Mouse (Mus musculus): ENCODE results near the gene Abcc5.
A peak's percentile ranks its signal among the peaks of the same experiment; 100 is the strongest.
"Not testable (repeated sequence)": the region's sequence is repeated elsewhere in the genome, so short reads cannot be mapped to it uniquely, and the experiment has no call there.

The Abcc5 gene

DNA sequence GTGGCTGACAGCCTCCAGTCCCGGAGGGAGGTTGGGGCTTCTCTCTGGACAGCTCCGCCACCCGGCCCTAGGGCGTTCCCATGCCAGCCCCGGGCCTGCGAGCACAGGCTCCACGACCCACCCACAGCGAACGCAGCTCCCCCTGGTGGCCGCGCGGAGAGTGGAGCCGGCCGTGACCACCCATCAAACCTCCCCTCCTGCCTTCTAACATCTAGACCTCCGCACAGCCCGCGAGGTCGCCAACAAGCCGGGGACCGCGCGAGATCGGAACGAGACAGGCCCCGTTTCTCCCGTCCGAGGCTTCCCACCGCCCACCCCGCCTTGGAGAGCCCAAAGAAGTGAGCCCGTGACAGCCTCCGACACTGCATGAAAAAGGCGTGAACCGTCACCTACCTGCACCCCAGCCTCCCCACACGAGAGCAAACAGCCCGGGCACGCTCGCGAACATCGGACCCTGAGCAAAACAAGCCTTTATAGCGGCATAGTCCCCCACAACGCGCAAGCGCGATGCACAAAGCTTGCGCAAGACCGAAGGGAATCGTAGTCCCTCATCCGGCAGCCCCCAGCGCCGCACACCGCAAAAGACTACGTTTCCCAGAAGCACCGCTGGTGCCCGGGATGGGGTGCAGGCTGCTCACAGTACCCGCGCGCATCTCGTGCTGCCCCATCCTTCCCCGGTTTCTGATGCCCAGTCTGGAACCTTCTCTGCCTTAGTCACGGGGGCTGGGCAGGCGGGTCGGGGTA, at the start of gene Abcc5:
TSS of gene Abcc5 (minus strand) at position 540 of the 744 bp plus-strand sequence.
- peak; percentile 95 for DNase-seq

DNA sequence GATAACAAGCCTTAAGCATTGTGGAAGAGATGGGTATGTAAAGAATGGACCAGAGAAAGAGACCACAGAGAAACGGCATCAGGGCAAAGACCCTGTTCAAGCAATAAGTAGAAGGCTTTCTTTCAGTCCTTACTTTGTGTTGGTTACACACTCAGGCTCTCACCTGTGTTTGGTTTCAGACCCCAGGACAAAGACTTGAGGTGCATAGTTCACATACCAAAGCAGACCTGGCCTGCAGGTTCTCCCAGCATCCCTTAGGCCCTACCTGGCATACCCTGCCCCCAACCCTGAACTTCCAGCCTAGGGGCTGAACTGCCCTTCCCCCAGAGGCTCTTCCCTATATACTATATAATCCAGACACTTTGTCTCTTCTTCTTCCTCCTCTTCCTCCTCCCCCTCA, 49.1 kb upstream of the Abcc5 start:
- no peak for DNase-seq

DNA sequence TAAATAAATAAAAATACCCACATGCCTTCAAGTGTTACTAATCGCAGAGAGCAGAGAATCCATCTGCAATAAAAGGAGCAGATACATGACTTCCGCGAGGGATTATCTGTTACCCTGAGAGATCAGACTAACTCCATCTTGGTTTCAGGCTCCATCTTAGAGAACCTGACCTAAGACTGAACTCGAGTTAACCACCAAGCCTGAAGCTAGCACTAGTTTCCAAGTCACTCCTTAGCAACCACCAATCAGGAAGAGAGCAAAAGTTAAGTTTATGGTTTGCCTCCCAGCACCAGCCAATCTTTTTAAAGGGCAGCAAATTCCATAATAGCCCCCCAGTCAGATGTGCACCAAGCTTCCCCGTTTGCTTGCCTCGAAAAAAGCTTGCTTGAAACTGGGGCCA, 48.6 kb upstream of the Abcc5 start:
- no peak for DNase-seq

DNA sequence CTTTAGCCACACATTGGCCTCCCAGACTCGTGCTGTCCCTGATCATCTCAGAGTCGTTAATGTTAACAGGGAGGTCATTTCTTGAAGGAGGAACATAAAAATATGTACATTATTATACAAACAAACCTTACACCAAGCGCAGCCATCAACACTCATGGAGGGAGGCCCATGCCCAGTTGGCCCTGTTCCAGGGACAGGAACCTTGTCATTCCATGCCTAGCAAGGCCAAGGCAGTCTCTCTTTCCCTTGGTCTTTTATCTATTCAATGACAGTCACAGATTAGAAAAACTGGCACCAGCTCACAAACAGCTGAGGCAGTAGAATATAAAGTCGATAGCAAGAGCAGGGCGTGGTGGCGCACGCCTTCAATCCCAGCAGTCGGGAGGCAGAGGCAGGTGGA, 48.0 kb upstream of the Abcc5 start:
- no peak for DNase-seq

DNA sequence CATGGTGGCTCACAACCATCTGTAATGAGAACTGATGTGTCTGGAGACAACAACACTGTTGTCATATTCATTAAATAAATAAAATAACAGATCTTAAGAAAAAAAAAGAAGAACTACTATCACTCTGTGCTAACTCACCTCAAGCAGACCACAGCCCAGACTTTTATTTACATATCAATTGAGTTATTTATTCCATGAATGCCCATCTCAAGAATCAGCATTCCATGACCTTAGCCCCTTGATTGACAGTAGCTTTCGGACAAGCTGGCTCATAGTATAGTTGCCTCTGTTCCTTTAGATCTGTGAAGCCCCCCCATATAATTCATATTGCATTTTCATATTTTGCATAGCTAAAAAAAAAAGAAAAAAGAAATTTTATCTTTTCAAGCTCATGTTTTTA, 47.6 kb upstream of the Abcc5 start:
- DNase-seq: no peak

DNA sequence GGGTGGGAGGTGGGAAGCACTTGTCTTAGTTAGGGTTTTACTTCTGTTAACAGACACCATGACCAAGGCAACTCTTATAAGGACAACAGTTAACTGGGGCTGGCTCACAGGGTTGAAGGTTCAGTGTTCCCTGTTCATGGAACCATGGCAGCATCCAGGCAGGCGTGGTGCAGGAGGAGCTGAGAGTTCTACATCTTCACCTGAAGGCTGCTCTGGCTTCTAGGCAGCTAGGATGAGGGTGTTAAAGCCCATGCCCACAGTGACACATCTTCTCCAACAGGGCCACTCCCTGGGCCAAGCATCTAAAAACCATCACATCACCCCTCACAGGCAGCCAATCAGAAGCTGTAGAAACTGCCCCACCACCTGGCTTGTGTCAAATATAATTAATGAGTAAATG, 45.5 kb upstream of the Abcc5 start:
- DNase-seq: no peak

DNA sequence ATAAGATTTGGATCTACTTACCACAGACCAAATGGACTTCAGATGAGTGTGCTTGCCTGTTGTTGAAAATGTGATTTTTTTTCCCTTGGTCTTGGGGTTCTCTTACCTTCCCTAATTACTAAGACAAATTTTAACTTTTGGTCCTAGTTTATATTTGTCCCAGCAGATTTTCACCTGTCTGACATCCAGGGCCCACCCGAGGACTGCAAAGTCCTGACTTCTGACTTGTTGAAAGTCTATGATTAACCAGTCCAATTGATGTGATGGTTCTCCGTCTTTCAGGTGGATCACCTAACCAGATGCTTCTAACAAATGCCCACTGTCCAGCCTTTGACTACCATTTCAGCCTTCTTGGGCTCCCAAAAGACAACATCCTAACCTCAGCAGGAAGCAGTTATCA, 44.8 kb upstream of the Abcc5 start:
- no peak for DNase-seq

DNA sequence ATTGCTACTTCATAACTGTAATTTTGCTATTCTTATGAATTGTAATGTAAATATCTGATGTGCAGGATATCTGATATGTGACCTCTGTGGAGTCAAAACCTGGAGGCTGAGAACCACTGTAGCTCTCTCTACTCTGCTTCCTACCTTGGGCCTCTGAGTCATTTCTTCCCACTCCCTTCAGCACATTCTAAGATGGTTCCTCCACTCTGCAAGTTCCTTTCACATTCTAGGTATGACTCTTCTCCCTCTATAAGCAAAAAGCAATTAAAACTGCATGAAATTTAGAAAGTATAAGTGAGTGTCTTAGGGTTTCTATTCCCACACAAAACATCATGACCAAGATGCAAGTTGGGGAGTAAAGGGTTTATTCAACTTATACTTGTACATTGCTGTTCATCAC, 38.5 kb upstream of the Abcc5 start:
- no peak for DNase-seq

DNA sequence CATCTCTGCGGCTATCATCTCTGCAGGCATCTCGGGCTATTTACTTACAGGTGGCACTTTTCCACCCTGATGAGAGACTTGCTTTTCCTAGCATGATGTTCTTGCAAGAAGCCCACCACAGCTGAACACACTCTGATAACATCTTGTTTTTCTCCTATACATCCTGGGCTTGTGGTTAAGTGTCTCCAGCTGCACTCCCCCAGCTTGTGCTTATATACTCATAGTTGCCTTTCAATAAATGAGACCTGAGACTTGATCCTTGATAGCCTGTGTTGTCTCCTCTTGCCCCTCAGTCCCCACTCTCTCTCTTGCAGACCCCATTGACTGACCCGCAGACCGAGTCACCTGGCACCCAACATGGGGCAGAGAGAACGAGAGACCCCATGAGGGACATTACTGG, 32.5 kb upstream of the Abcc5 start:
- not testable (repeated sequence) for DNase-seq

DNA sequence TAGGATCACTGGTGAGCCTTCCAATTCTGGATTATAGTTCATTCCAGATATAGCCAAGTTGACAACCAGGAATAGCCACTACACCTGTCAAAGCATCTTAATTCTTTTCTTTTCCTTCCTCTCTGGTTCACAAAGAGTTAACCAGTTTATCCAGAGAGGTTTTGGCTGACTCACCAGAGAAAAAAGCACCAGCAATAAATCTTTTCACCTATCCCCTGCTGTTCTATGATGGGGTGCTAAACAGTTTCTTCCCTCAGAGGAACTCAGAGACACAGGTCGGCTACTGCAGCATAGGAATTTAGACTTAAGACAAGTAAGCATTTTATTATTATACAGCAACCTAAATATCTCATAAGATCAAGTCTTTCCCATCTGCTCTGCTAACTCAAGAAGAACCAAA, 29.9 kb upstream of the Abcc5 start:
- no peak for DNase-seq

DNA sequence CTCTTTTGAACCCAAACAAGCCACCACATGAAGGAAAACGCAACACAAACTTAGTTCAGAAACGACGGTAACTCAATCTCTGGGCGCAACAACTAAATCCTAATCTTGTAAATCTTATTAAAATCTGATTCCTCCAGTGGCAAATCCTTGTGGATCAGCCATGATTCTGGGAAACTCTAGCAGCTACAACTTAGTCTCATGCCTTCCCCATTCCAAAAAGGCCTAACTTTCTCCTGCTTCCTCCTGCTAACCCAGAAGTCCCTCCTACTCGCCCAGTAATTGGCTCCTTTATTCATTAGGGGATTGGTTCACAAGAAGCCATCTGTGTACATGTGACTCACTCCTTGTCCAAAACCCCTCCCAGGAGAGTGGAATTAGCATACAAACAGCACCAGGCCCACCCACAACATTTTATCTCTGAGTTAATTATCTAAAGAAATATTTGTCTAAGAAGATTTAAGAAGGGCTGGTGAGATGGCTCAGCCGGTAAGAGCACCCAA, 28.0 kb upstream of the Abcc5 start:
- no peak for DNase-seq

DNA sequence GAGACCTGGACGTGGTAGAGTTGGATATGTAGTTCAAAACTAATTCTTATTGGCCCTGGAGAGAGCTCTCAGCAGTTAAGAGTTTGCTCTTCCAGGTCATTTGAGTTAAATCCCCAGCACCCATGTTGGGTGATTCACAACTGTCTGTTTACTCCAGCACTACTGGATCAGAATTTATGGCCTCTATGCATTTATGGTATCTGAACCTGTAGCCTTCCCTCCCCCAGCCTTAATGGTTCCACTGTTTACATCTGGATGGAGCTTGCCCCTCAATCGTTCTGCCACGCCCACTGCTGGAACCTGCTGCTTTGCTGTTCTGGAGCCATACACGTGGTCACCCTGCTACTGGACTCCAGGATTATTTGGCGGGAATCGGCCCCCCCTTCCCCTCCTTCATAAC, 25.6 kb upstream of the Abcc5 start:
- no peak for DNase-seq

DNA sequence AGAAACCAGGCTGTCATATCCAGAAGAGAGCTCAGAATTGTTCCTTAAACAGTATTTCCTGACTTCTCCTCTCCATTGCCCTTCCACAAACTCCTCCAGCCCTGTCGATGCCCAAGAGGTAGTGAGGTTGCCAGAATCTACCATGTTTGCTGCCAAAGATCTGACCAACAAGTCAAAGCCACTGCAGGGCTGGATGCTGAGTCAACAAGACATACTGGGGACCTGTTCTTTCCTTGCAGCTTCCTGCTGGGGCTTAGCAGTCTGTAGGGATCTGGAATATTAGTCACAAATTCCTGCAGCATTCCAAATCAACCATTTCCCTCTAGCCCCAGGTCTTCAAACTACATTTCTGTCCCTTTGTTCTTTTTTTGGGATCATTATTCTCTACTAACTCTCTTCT, 19.7 kb upstream of the Abcc5 start:
- no peak for DNase-seq

DNA sequence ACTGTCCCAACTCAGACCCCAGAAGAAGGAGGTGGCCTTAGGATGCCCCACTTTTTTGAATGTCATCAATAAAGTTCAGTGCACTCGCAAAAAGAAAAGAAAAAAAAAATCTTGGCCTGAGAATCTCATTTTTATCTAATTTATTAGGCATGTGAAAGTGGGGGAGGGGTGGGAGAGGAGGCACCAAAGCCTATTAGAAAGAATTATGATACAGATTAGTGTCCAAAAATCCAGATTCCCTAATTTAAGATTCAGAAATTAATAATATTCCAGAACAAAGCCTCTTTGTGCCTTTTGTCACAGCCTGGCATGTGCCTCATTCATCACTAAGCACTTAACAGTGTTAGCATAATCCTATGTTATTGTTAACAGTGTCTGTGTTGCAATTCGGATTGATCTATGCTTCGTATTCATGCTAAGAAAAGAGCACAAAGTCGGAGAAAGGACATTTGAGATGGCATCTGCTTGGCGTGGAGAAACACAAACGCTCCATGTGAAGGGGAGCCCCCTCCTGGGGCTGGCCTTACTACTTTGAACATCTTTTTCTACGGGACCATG, 18.7 kb upstream of the Abcc5 start:
- peak; percentile 7 for DNase-seq

DNA sequence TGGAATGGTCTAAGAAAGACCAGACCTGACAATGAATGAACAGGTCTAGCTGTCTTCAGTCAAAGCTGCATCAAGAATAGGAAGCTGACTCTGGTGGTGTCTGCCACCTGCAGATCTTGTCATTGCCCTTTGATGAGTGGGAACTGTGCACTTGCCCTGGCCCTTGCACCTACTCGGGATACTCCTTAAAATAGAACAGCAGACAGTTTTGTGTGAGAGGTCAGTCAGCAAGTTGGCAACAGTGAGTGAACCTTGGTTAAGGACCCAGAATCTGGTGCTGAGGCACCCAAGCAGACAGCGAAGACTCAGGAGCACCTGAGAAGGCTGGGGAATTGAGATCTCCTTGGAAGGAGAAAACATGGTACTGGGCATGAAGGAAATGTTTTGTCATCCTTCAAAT, 16.7 kb upstream of the Abcc5 start:
- no peak for DNase-seq

DNA sequence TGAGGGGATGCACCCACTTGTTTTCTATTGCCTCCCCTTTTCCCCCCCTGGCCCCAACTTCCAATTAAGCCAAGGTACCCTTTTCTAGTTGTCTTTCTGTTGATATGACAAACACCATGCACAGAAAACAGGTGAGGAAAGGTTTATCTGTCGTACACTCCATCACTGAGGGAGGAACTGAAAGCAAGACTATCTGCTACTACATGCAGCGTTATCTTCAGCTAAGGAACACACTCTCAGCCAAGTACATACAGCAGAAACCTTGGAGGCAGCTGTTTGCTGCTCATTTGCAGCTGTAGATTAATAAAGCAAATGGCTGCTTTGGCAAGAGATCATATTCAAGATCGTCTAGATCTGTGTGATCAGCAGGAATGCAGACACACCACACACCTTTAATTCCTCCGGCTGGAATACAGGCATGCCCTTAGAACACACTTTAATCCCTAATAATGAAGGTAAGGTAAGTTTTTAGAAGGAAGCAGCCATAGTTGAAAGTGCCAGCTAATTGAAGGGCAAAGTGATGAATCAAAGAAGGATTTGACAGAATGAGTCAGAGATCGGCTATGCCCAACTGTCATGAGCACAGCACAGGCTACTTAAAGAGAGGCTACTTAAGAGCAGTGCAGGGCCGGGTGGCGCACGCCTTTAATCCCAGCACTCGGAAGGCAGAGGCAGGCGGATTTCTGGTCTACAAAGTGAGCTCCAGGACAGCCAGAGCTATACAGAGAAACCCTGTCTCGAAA, 12.7 kb upstream of the Abcc5 start:
- DNase-seq: no peak

DNA sequence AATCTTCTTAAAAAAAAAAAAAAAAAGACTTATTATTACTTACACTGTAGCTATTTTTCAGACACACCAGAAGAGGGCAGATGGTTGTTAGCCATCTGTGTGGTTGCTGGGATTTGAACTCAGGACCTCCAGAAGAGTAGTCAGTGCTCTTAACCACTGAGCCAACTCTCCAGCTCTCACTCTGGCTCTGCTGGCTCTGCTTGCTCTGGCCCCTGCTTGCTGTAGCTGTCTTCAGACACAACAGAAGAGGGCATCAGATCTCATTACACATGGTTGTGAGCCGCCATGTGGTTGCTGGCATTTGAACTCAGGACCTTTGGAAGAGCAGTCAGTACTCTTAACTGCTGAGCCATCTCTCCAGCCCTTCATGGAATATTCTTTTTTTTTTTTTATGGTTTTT, 11.9 kb upstream of the Abcc5 start:
- not testable (repeated sequence) for DNase-seq

DNA sequence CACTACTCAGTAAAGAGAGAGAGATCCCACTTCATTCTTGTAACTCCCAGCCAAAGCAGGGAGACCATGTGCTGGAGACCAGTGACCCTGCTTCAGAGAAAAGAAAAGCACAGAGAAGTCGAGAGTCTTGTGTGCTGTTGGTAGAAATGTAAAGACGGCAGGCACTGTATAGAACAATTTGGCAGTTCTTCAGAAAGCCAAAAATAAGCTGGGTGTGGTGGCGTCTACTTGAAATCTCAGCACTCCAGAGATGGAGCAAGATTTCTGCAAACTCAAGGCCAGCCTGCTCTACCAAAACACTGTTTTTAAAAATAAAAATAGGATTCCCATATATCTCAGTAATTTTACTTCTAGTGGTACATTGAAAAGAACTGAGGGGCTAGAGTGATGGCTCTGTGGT, 10.1 kb upstream of the Abcc5 start:
- no peak for DNase-seq

DNA sequence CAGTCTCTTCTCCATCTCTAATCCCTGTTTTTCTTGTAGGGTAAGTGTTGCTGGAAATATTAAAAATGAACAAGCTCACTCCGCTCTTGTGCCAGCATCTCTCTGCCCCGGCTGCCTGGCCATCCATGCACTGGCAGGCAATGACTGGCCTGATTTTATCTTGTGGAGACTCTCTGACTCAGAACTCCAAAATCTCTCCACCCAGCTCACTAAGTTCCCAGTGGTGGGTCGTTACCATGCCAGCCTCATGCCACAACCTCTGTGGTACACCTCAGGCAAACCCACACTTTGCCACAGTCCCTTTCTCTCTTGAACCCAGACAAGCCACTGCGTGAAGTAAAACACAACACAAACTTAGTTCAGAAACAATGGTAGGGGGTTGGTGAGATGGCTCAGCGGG, 3.1 kb upstream of the Abcc5 start:
- no peak for DNase-seq

DNA sequence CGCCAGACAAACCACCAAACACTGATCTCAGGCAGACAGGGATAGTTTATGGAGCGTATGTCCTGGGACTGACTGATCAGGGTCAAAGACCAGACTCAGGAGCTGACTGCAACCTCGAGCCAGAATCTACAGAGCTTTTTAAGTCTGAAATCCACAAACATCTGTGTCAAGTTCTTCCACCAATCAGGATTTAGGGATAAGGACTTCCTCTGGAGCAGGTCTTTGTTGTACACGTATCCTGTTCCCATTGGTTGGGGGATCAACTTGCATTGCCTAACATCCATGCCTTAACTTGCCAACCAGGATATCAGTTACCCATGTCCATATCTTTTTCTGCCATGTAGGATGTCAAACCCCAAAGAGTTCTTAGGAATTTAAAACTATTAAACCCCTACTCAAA, 1.4 kb upstream of the Abcc5 start:
- no peak for DNase-seq

DNA sequence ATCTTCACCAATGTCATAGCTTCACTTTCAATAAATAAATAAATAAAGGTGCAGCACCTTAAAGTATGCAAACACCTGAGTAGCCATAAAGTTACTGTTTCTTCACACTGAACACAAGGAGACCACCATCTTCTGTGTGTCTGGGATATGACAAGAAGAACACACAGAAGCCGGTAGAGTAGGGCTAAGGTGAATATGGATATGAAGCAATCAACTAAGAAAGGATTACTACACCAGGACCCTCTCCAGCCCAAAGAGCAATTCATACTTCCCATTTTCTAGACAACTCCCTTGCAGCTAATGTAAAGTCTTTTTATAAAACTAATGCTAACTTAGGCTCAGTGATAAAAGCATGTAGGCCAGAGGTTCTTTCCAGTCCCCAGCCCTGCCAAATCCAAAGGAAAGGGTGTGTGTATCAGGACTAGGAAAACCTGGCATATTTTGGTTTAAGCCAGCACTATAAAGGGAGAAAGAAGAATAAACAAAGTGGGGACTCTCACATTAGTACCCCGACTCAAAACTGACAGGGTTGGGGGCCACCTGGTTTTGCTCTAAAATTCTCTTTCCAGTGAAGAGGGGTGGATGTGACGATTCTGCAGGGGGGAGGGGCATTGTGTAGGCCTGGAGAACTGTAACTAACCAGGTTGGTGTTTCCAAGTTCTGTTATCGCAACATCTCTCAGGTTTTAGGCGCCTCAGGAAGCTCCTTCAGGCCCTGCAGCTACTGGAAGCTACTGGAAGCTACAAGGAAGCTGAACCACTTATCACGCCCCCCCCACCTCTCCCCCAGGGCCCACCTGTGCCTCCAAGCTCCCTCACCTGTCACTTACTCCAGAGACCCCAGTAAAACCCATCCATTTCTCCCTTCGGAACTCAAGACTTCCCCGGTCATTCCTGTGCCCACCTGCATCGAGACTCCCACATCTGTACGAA, 1.2 kb downstream of the Abcc5 start:
- DNase-seq: no peak

DNA sequence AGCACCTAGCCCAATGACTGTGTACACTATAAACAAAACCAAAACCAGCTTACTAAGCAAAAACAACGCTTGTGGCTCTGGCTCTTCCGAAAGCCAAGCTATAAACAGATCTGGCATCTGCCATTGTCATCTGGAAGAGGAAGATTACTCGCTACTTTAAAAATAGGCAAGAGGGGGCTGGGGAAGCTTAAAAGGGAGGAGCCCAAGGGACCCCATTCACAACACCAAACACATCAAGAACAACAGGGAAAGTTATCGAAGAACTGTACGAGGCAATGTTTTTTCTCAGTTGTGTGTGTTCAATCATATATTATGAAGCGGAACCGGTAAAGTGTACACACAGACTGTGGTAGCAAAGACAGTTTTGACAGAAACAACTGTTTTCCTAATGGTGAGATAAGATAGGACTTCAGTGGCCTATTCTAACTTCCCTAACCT, 1.9 kb downstream of the Abcc5 start:
- DNase-seq: no peak

All from embryo, embryonic 11 days (tissue).